Mouse (Mus musculus) megakaryocyte, embryonic 14.5 days (primary cell): ENCODE results near the gene Kpnb1.

Experiments
- FLI1 ChIP-seq: IDR thresholded peaks from 2 replicates; pipeline ENCODE4 v1.6.1; 2012; ENCODE audit warnings: low read length, inconsistent platforms, mixed read lengths
- GATA1 ChIP-seq: IDR thresholded peaks from 3 replicates; pipeline ENCODE4 v1.6.1; 2012; ENCODE audit warnings: mixed read lengths, low read length, inconsistent platforms, borderline replicate concordance

GRCm38 (mm10) chr11:97149995-97150410 is 37.7 kb downstream of the Kpnb1 start:
- TF ChIP-seq FLI1 (no peak), GATA1 (no peak)
